Mouse (Mus musculus) cerebellum, adult 9-10 months (tissue): ENCODE results near the gene Slc35b2.

Experiments
- DNase-seq: peaks from one replicate; pipeline ENCODE4 v3.0.0; 2022

Slc35b2 gene

DNA sequence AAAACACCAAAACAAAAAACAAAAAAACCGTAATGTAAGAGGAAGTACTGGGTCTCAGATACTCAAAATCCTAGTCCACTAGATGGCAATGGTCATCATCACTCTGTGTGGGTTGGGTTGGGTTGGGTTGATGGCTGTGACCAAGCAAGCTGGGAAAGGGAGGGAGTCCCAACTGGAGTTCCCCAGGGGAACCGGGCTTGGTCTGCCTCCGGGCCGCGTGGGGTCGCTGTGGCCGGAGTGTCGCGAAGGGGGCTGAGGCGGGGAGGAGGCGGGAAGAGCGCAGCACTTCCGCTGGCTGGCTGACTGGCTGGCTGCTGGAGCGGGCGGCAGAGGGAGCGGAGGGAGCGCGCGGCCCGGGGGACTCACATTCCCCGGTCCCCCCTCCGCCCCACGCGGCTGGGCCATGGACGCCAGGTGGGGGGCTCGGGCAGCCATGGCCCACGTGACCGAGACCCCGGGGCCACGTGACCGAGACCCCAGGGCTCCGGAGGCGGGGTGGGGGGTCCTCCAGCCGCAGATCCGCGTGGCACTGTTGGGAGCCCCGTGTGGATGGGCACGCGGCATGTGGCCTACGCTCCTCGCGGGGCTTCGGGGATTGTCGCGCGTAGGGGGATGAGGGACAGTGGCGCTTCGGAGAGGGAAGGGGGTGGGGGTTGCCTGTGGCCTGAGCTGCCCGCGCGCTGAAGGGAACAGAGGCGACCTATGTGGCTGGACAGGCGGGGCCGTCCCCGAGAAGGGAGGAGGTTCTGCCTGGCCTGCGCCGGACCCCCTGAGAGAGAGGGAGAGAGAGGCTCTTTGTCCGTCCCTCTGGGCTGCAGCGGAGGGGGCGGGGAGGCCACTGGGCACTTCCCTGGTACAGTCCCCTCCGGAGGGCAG lies at the start of gene Slc35b2:
Slc35b2 (plus strand) TSS at position 220 of the 876 bp plus-strand sequence.
- peak; percentile 92 for DNase-seq

DNA sequence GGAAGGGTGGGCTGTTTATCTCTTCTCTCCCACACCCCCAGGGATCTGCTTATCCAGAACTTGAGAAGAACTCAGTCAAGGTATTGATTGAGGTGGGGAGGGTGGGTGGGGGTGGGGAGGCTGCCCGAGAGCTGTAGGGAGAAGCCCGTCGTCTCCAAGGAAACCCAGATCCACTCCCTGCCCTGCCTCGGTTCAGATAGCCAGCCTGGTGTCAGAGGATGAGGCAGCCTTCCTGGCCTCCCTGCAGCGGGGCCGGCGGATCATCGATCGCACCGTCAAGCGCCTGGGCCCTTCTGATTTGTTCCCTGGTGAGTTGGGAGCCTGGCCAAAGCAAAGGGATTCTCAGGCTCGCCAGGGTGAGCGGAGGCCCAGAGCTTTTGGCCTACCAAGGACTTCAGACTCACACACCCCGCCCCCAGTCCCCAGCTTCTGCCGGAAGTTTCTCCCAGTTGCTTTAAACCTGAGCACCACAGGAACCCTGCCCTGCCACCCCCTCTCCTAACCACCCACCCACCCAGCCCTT lies 48.4 kb upstream of the Slc35b2 start:
- peak; percentile 50 for DNase-seq

DNA sequence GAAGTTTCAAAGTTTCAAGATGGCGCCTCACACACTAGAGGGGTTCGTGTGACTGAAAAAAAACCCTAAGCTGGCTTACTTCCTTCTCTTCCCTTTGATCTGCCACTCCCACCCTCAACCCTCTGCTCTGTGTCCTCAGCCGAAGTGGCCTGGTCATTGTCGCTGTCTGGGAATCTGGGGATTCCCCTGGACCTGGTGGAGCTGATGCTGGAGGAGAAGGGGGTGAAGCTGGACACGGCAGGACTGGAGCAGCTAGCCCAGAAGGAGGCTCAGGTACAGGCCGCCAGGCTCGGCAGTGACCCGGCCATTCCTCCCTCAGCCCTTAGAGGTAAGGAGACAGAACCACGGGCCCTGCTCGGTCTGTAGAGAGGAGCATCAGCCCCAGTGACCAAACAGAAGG lies 47.9 kb upstream of the Slc35b2 start:
- peak; percentile 46 for DNase-seq

DNA sequence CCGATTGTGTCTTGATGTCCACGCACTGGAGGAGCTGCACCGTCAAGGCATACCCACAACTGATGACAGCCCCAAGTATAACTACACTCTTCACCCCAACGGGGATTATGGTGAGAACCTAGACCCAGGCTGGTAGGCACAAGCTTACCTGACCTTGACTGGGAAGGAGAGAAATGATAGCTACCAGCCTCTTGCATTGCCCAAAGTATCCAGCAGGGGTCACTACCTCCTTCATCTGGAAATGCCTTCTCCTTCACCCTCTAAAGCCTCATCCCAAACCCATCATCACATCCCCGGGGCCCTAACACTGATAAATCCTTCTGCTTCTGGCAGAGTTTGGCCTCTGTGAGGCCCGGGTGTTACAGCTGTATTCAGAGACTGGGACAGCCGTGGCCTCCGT lies 47.2 kb upstream of the Slc35b2 start:
- DNase-seq, result peak; percentile 96

DNA sequence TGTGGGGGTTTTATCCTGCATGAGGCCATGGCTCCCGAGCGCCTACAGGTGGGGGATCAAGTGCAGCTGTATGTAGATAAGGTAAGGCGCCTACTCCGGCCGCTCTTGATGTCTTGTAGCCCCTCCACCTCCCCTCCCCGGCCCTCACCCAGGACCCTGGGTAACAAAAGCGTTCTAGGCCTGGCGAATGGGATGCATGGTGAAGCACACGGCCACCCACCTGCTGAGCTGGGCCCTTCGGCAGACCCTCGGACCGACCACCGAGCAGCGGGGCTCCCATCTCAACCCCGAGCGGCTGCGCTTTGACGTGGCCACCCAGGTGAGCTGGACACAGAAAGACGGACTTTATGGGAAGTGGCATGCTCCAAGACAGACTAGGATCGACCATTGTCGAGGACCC lies 46.5 kb upstream of the Slc35b2 start:
- no peak for DNase-seq

DNA sequence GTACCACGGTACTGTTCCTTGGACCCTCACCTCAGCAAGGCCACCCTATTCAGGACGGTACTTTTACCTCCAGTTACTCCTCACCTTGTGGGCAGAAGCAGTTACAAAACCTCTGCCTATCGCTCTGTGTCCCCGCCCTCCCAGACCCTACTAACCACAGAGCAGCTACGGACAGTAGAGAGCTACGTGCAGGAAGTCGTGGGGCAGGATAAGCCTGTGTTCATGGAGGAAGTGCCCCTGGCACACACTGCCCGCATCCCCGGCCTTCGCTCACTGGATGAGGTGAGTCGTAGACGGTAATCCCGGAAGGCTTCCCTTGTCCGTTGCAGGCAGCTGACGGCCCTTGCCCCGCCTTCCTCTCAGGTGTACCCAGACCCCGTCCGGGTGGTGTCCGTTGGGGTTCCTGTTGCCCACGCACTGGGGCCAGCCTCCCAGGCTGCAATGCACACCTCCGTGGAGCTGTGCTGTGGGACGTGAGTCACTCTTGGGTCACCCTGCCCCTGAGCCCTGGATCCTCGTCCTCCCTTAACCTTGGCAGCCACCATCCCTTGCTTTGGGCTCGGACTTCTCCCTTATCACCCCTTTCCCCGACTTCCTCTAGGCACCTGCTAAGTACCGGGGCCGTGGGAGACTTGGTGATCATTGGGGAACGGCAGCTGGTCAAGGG lies 46.0 kb upstream of the Slc35b2 start:
- peak; percentile 61 for DNase-seq

DNA sequence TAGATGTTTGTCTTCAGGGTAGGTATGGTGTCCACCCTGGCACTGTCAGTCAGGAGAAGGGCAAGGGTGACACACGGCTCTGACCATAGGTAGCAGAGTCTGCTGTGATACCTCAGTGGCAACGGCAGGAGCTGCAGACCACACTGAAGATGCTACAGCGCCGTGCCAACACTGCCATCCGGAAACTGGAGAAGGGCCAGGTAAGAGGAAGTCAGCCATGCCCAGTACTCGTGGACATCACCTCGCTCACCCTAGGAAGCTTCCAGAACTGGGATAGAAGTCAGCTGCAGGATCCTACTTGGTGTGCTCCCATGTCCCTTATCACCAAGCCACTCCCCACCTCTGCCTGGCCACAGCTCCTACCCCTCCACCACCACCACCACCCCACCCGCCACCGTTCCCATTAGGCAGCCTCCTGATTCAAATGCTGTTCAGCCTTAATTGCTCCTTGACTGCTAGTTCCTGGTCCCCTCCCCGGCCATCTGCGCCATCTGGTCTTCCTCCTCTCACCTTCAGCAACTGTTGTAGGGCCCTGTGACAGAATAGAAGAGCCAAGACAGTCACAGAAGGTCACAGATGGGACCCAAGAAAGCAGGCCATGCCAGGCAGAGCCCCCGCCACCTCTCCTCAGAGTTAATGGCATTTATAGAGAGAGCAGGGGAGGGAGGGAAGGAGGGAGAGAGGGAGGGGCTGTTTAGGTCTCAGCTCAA lies 44.8 kb upstream of the Slc35b2 start:
- DNase-seq, result peak; percentile 96

DNA sequence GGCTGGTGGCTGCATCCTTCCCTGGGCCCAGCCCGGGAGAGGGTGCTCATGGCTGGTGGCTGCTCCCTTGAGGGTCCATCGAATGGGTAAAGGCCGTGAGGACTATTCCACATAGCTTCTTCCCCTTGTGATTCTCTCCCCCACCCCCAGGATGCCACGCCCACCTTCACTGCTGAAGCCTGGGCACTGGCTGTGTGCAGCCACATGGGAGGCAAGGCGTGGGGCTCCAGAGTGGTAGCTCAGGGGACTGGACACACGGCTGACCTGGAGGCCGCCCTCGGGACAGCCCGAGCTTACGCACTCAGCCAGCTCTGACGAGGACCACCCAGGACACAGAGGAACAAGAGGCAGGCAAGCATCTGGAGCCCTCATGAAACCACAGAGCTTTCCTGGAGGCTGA lies 43.5 kb upstream of the Slc35b2 start:
- DNase-seq, result peak; percentile 61

DNA sequence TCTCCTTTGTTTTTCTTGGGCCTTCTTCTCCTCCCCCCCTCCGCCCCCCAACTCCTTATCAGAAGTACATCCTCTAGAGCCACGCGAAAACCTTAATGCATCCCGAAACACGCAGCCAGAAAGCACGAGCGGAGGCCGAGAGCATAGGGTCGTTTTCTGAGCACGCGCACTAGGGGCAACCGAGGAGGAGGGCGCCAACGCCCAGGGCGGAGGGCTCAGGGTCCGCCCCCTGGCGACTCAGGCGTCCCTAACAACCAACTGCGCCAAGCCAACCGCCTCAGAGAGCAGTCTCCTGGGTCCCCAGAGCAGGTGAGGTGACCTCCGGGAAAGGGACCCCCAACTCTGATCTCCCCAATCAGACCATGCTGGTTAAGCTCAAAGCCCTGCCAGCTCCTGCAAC lies 40.4 kb upstream of the Slc35b2 start, which contains the start of gene Tcte1:
Tcte1 (plus strand) TSS at position 172 of the 400 bp plus-strand sequence.
- no peak for DNase-seq

DNA sequence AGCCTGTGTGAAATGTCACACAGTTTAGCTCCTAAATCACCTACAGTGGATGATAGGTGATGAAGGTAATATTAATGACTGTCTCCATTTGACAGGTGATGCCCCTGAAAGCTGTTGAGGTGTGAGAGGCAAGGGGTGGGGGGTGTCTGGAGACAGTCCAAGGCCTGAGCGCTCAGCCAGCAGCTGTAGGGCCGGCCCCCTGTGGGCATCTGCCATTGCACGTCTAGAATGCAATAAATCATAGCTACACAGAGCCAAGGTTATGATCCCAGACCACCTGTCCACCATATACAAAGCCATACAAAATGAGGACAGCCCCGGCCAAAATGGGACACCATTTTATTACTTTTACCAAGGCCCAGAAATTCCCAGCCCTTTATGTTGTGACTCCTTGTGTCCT lies 38.7 kb upstream of the Slc35b2 start:
- peak; percentile 67 for DNase-seq

DNA sequence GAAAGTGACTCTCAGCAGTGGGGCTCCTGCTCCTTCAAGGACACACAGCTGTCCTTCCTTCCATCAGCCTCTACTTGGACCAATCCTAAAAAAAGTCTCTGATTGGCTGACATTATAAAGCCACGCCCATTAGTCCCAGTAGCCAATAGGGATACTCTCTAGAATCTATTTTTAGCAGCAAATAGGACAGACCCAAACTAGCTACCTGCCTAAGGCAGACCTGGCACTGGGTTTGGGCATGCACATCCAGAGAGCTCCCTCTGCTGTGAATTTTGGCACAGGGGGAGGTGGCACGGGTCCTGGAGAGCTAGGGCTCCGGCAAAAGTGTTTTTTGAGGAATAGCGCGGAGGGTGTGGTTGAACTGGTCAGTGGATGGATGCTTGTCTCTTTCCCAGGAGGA lies 37.1 kb upstream of the Slc35b2 start:
- peak; percentile 72 for DNase-seq

DNA sequence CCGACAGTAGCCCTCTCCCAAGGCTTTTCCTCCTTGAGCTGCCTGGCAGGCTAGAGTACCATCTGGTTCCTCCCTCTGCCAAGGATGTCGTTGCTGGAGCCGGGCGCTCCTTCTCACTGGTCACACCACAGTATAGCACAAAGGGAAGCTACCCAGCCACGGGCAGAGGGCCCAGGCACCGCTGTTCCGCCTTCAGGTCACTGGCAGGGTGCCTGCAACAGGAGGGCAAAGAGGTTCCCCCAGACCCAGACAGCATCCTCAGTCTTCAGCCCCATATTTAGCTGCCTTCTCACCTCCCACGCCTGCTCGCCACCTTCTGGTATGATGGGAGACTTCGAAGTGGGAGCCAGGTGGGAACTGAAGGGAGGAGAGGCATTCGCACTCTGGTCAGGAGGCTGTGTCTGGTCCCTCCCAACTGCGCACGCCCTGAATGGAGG lies 33.3 kb upstream of the Slc35b2 start:
- peak; percentile 95 for DNase-seq

DNA sequence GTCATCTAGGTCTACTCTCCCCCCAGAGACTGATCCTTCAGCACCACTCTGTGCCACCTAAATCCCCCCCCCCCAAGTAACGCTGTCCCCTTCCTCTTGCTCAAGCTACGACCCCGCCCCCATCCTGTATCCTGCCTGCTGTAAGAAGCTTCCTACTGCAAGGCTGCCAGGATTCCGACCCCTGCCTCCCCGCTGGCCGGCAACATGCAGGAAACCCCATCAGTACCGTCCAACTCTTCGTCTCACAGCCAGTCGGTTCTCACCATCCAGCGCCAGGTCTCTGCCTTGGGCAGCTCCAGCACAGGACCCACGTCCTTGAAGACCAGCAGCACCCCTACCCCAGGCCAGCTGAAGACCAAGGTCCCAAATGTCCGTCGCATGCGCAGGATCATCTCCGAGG lies 30.8 kb upstream of the Slc35b2 start:
- DNase-seq, result no peak

DNA sequence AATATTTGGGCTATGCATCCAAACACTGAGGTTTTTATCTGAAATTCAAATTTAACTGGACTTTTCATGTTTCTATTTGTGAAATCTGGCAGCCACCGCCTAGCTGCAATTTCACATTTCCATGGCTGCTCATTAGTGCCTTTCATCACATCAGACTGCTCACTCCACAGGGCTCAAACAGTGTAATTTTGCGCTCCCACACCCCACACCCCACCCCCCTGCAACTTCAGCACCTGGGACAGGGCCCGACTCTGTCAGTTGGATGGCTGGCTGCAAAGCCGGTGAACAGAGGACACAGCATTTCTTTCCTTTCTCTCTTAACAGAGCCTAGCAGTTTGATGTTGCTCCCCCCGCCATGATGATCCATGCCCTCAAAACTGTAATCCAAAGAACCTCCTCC lies 27.4 kb upstream of the Slc35b2 start:
- DNase-seq, result no peak

DNA sequence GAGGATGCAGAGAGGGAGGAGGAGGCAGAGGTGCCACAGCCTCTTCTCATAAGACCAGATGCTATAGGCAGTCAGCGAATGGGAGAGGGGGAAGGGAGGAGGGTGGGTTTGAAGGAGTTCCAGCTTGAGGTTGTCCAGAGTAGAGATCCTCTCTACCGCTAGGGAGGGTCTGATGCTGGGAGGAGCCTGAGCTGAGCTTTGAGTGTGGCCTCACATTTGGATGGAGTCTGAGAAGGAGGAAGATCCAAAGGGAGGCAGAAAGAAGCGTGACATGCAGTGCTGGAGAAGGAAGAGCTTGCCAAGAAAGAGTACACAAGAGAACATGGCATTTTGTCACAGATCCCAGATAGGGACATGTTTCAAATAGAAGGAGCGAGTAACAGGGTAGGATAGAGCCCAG lies 25.3 kb upstream of the Slc35b2 start:
- DNase-seq, result no peak

DNA sequence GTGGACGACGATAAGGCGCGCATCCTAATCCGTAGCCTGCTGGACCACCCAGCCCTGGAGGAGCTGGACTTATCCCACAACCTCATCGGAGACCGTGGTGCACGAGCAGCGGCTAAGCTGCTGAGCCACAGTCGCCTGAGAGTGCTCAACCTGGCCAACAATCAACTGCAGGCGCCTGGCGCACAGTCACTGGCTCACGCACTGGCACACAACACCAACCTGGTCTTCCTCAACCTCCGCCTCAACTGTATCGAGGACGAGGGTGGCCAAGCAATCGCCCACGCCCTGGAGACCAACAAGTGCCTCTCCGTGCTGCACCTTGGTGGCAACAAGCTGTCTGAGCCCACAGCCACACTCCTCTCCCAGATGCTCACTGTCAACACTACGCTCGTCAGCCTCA lies 24.0 kb upstream of the Slc35b2 start:
- no peak for DNase-seq

DNA sequence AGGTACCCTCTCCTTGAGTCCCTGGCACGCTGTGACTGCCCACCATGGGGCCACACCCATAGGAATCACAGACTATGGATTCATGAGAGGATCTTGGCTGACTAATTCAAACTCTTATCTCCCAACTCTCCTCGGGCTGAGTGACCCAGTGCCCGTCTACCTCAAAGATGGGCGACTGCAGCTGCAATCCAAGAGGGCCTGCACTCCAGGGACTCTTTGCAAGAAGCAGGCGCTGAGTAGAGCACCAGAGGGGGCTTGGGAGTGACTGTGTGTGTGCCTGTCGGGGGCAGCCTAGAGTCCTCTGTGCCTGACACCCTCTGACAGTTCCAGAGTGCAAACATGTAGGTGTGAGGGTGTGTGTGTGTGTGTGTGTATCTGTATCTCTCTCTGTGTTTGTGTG lies 21.5 kb upstream of the Slc35b2 start:
- DNase-seq, result no peak

DNA sequence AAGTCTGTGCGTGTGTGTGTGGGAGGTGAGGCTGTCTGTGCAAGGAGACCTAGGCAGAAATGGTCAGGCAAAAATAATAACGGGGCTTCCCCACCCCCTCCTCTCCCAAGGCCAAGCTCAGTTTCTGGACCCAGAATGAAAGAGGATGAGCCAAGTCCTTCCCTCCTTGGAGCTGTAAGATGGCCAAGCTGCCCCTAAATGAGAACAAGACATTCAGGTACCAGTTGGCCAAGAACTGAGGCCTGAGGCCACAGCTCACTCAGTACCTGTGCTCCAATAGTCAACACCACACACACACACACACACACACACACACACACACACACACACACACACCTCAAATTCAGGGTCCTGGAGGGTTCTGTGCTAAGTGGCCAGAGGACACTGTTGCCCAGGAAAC lies 21.0 kb upstream of the Slc35b2 start:
- peak; percentile 76 for DNase-seq

DNA sequence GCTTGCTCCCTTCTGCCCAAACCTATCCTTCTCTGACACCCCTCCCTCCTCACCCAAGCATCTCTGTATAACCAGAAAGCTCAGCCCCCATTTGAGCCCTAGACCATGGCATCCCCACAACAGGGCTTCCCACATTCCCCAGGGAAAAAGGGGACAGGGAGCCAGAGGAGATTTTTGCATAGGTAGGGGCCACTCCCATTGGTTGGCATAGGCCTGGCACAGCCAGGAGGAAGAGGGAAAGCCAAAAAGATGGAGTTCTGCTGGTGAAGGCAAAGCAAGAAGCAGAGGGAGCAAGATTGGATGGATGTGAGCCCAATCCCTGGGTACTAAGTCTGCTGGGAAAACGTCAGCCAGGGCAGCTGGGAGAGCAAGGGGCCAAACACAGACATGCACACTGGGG lies 20.6 kb upstream of the Slc35b2 start:
- DNase-seq, result peak; percentile 66

DNA sequence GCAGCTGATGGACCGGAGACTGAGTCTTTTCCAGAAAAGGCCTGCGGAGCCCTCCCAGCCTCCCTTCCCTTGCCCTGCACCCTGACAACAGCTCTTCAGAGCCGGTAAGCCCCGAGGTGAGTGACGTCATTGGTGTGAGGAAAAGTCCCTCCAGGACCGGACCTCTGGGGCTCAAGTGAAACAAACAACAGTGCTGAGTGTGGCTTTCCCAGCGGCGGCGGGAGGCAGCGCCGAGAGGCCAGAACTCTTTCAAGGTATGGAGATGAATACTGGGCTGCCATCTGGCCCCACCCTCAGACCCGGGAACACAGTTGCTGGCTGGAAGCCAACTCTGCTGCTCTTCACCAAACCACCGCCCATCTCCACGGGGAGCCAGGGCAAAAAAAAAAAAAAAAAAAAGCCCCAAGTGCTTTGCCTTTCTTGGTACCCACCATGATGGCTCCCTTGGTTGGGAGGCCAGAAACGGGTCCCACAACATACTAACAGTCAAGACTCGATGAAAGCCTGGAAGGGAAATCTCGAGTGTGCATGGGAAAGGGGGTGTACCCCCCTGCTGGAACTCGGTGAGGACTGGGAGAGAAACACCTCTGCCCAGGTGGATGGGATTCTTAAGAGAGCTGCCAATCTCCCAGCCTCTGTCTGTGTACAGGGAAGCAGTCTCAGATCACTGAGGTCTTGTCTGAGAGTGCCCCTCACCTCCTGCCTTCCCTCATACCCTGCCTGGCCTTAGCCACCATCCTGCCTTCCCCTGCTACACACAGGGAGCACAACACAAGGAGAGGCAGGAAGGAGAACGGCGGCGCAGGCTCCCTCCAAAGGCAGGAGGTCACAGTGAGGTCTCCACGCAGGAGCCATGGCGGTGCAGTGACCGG lies 19.4 kb upstream of the Slc35b2 start:
- peak; percentile 75 for DNase-seq

DNA sequence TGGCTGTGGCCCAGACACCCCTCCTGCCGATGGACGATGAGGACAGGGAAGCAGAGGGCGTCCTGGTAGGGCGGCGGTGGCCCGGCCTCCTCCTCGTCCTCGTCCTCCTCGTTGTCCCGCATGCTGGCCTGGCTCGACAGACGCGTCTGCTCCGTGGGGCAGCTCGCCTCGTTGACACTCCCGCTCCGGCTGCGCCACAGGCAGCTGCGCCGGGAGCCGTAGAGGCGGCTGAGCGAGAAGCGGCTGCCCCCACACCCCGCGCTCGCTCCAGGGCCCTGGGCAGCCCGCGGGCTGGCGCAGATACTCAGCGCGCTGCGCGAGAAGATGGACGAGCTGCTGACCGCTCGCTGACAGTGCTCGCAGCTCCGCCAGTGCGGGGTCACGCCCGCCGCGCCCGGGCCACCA lies 18.8 kb upstream of the Slc35b2 start:
- DNase-seq, result peak; percentile 61

DNA sequence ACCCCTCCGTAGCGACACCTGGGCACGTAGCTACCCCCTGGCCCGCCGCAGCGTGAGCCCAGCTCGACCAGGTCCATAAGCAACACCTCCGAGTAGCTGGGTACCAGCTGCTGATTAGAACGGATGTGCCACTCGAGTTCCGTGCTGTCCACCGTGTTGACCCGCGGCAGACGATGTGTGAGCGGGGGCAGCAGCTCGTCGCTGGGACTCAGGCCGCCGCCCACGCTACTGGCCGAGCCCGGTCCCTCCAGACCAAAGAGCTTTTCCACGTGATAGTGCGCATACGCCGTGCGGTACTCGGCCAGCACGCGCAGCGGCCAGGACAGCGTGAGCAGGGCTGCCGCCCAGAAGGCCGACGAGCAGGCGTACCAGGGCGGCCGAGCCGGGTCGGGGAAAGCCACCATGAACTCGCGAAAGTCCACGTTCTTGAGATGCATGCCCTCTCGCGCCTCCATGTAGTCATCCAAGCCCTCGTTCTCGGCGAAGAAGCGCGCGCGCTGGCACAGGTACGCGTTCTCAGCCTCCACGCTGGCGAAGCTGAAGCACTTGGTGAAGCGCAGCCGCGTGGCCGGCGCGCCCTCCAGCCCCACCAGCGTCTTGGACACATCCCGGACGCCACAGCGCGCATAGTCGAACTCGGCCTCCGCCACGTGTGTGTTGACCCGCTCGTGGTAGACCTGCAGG lies 18.3 kb upstream of the Slc35b2 start:
- DNase-seq, result peak; percentile 63
